Mouse (Mus musculus): ENCODE measurements at regions not wholly inside any gene's neighbourhood (a gene's known extent, or its start where the extent isn't known, plus 50 kb on each side); places are given as distances from the start of the nearest gene placed in this dataset.
"Not testable (repeated sequence)": the region's sequence is repeated elsewhere in the genome, so short reads cannot be mapped to it uniquely, and the experiment has no call there.

DNA sequence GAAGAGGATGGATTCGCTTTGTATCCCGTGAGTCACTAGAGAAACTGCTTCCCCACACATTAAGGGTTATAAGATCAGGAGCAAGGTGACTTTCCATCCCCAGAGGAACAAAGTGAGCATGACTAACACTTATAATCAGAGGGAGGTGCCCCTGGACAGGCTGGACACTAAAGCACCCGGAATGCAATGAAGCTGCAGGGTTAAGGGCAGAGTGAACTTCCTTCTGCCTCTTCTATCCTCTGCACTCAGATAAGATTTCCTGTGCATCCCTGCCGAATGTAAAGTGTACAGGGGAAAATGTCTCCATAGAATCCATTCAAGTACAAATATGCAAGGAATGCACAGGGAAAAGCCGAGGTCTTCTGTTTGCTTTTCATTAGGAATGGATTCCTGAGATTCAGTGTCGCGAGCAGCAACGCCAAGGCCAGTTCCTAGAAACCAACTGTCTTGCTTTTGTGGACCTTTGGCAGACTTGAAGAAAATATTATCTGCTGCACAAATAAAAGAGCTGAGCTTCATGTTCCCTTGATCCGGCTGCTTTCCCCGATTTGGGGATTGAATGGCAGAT, 58.5 kb upstream of the Fbxl7 start:
- peak in 1 of 2 experiments; percentile 20 for DNase-seq

DNA sequence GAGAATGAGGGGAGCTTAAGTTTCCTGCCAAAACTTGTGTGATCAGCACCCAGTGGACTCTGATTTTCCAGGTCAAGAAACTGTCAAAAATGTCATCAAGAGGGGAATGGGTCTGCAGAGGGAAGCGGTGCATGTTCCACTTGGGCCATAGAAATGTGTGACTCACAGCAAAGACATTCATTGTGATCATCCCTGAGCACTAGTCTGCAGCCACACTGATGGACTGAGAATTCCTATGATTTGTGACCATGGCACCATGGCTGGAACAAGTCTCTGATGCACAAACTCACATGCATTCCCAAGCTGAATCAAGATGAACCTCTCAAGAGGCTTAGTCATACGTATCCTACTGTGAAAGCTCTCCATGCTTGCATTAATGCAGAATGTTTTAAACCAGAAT, 63.6 kb upstream of the Fbxl7 start:
- DNase-seq: no peak

DNA sequence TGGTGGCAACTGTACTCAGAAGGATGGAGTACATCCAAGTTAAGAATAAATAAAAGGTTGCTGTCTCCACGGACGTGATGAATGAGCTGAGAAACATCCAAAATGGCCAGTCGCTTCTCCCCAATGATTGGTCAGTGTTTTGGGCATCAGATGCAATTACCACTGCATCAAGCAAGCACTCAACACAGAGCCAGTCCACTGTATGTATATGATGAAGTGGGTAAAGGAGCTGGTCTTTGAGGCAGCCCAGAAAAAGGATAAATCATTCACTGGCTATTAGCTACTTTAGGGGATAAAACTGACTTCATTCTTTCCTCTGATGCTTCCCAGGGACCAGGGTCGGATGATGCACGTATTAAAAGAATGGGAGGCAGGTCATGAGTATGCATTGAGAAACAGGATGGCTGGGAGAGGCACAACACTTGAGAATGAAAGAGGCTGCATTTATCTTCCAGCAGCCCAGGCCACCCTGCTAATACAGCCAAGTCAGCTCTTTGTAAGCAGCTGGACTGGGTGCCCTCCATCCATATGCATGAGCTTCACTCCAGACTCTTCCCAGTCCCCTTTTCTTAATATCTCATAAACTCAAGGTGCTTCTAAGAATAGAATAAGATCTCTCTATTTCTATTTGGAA, 73.1 kb upstream of the Fbxl7 start:
- DNase-seq: no peak

DNA sequence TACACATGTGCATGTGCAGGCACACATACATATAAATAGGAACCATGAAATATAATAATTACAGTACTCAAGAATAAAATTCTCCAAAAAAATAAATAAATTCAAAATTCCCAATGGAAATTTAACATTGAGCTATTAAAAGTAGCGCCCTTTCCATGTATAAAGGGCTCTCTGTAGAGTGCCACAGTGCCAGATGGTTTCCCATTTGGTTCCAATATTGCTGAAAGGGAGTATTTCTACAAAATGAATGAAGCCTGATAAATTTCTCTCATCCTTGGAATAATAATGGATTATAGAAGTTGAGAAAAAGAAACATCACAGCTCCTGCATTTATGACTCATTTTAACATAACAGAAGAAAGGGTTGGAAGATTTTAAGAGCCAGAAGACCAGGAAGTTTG, 75.4 kb upstream of the Fbxl7 start:
- no peak for DNase-seq

DNA sequence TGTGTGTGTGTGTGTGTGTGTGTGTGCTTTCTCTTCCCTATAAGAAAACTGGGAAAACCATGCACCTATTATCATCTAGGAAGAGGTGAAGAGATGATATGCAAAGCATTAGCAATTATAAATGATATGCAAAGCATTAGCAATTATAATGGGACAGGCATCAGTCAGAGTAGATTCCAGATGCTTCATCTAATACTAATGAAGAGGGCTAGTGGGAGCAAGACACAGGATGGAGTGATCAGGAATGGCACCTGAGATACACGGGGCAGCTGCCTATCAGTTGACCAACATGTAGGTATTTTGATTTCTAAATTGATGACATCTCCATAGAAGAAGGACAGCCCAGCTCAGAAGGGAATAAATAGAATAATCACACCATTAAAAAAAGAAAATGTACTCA, 97.7 kb upstream of the Fbxl7 start:
- no peak for DNase-seq

DNA sequence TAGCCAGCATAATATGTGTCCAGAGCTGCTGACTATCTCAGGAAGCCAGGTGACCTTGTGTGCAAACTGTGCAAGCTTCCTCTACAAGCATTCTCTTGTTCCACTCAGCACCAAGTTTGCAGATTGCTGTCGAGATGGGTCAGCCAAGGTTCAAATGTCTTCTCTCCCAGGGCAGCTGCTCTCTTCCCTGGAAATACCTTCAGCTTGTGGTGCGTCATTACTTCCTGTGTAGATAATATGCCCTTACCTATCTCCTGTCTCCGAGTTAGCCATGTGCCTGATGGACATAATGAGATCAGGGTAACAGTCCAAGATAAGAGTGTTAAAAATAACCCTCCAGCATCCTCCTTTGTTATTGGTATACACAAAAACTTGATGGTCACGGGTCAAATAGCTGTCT, 113.7 kb upstream of the Fbxl7 start:
- peak in 1 of 2 experiments; percentile 3 for DNase-seq

DNA sequence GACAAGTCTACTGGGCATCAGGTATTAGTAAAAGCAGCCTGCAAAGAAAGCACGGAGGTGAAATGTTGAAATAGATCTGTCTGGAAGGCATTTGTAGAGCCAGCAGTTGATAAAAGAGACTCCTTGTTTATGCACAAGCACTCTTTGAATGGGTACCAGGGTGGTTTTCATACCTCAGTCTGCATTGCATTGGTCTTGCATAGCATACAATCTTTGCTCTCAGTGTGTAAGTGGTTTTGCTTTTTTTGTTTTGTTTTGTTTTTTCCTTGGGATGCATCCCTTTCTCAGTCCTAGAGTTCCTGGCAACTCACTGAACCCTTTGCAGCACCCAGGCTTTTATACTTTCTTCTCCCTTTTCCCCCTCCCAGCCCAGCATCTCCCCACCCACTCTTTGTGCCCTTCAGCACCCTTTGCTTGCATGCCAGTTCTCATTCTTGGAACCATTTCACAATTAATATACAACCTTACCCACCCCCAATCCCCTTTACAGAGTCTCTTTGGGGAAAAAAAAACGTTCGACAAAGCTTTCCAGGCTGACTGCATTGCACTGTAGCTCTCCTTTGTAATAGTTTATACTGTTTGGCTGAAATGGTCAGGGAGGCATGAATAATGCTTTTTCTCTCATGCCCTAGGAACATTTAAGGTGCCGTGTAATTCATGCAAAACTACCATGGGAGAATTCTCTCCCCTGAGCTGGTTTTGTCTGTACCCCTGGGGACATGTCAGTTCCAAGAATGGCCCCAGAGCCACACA, 118.7 kb upstream of the Fbxl7 start:
- no peak for DNase-seq

DNA sequence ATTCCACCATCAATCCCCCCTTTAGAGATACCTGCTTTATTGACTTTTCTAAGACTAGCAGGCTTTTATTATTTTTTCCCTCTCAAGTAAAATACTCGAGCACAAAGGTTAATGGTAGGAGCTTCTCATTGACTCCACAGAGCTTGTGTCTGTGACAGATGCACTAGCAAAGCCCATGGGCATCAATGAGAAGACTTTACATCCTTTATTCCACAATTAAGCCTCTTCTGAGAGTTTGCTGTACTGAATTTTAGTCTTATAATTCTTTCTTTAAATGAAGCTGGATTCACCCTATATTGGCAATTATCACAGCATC, 119.2 kb upstream of the Fbxl7 start:
- no peak for DNase-seq

DNA sequence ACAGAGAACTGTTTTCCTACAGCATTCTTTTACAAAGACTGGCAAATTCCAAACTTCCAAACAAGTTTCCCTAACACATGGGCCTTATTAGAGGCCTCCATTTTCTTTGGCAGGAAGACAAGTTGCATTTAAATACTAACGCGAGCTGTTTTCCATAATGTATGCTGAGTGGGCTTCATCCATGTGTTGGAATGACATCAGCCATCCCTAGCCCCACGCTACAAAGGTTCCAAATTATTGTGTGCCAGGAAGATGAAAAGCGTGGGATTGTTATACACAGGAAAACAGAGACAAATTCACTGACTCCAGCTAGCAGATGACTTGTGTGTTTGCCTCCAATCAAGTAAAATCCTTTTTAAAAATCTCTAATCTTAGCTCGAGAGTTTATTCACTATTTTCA, 125.1 kb upstream of the Fbxl7 start:
- DNase-seq: no peak

DNA sequence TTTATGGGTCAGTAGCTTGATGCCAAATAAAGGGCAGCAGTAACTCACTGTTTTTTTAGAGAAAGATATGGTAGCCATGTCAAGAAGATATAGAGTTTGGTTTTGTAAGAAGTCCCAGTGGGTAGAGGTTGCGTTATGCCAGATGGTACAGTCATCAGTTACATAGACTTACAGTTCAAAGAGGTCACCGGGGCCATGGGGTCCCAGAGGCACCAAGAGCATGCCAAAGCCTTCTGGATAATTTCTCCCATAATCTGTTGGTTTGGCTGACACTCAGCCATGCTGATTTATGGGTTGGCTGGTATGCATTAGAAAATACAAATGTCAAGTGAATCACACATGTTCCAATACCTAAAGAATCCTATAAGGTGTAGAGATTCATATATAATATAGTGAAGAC, 137.9 kb upstream of the Fbxl7 start:
- DNase-seq: no peak

DNA sequence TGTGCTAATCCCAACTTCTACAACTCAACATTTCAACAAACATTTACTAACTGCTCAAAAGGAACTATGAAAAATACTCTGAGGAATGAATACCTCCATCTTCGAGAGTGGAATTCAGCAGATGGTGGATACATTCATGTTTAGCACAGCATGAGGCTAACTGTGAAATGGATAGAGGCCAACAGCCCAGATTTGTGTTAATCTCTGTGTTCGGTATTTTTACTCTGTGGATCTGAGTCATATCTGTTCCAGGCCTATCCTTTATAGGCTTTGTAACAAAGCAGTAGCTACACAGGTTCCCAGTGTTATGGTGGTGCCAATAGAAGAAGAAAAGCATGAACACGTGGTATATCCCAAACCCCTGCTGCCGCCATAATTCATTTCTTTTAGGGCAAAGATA, 148.4 kb upstream of the Fbxl7 start:
- no peak for DNase-seq

DNA sequence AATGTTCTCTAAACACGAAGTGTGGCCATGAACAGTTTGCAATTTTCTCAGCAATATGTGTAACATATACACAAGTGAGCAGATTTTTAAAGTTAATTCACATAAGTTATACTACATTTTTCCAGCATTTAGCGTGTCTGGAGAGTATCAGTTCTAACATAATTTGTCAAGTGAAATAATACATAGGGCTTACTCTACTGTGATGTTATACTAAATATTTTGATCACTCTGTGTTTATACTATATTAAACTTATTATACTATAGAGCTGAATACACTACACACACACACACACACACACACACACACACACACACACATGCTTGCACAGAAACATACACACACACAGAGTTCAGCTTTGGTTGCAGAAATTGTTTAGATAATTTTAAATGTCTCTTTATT, 155.3 kb upstream of the Fbxl7 start:
- no peak for DNase-seq

DNA sequence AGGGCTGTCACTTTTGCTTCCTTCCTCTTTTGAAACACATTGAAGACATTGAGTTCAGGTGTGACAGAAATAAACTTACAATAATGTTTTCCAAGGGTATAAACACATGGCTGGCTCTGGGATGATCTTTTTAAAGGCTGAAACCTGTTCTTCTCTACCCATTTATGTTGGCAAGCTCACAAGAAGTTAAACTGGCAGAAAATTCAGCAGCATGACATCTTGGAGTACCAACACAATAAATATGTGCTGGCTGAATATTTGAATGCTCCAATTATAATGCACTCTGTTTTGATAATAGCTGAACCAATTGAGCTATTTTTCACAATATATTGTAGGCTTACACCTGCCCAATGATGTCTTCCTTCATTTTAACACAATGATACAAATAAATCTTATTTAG, 168.1 kb upstream of the Fbxl7 start:
- no peak for DNase-seq

DNA sequence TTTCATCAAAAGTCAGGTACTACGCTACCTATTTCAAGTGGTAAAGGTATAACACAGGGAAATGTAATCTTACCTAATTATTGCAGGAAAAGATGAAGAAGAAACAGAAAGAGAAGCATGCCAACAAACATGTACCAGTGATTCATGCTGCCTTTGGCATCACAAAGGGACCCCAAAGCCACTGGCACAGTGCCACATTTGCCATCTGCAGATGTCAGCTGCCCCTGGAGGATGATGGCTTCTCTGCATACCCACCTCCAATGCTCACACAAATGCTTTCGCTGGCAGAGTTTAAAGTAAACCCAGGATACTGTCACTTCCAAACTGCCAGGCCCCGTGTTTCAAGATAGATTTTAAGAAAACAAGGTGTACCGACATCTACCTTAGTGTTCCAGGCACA, 168.6 kb upstream of the Fbxl7 start:
- DNase-seq: peak in 1 of 2 experiments; percentile 2

DNA sequence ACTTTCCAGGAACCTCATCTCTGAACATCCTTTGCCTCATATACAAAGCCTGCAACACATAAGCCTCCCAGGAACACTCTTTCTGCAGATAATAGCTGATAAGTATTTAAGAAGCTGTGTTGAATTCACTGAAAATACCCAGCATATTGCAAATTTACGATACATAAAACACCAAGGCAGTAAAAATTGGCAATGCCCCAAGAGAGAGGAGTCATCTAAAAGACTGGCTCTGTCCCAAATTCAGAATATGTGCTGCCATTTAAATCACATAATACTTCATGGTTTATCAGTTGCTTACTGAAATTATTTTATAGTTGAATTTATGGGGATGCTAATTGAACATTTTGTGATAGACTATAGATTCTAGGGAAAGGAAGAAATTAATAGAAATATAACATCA, 172.3 kb upstream of the Fbxl7 start:
- no peak for DNase-seq

DNA sequence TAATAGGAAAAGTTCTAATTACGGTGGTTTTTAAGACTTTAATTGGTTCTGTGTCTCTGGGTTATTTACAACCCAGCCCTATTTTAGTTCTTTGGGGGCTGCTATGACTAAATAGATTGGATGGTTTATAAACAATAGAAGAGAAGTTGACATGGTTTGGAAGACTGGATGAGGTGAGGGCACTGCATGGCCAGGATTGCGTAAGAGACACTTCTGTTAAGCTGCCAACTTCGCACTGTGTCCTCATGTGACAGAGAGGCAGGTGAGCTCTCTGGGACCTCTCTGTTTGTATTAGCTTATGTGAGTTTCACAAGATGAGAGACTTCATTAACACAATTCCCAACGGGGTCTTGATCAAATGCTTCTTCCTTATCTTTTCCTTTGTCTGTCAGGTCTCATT, 182.5 kb upstream of the Fbxl7 start:
- no peak for DNase-seq

DNA sequence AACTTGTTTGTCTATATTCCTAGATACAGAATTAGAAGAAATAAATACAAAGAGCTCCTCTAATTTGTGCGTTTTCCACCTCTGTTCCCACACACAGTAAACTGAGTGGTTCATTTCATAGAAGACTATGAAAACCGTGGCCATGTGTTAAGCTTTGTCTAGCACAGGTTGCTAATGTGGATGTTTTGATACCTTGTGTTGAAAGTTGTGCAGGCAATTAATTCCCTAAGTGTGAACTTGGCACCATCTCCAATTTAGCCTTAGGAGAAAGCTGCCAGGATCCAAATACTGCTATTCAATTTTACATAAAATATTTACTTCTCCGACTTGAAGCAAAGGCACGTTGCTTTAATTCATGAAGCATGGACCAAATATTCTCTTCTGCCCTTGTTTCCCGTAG, 187.4 kb upstream of the Fbxl7 start:
- no peak for DNase-seq

DNA sequence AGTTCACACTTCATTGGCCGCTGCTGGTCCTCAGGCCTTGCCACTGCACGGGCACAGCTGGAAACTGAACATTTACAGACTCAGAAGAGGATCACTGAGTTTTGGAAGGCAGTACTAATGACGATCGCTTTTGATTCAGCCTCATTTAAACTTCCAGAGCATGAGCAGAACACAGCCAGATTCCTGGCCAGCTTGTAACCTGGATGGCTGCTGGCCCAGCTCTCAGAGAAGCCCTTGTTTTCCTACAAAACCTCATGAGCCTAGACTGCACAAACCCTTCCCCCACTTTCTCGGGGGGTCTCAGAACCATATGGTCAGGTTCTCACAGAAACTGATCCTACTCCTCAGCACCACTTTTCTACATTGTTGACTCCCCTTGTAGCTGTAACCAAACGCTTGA, 188.2 kb upstream of the Fbxl7 start:
- no peak for DNase-seq

DNA sequence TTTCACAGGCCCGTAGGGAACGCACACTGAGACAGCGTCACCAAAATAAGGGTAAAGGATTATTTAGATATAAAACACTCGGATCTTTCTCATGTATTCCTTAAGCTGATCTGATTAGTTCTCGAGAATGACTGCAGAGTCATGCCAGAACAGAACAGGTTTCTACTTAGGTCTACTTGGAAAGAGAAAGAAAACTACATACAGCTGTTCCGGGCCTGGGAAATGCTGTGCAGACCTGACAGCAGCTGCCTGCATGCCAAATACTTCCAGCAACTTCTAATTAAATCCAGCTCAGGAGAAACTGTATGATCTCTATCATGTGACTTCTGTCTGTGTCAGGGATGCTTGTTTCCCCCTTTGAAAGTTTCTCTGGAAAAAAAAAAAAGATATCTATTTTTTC, 193.8 kb upstream of the Fbxl7 start:
- DNase-seq: no peak

DNA sequence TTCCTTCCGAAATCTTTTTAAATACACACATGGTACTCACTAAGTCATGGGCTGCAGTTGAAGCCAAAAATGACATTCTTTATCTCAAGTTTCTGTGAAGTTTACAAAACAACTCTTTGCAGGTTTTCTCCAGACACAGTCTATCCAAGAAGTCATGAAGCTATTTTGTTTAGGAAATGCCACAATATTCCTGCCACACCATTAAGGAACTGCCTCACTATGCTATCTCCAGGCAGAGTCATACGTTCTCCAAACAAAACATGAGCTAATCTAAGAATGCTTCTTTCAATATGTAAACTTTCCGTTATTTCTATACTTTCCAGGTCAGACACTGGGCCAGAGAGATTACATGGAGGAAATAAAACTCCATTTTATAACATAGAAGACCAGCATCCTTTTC, 198.7 kb upstream of the Fbxl7 start:
- DNase-seq: no peak

DNA sequence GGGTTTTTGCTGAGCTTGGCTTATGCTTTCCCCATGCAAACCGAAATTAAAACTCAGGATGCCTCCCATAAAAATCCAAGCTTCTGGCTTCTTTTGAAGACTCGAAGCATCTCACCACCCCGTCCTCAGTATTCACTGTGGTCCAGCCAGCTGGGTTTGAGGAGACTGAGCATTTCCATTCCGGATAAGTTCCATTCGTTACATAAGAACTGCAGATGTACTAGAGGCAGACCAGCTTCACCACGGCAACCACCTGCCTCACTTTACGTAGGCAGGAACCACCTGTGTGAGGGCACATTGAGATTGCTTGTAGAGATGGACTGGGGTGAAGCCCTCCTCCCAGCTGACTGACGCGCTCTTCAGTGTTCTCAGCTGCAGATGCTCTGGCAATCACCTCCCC, 199.9 kb upstream of the Fbxl7 start:
- no peak for DNase-seq

DNA sequence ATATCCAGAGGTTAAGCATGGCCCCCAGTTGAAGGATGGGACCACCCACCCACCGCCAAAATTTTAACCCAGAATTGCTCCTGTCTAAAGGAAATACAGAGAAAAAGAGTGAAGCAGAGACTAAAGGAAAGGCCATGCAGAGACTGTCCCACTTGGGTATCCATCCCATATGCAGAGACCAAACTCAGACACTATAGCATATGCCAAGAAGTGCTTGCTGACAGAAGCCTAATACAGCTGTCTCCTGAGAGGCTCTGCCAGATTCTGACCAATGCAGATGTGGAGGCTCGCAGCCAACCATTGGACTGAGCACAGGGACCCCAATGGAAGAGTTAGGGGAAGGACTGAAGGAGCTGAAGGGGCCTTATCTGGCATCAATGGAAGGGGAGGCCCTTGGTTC, 206.2 kb upstream of the Fbxl7 start:
- DNase-seq: not testable (repeated sequence)

DNA sequence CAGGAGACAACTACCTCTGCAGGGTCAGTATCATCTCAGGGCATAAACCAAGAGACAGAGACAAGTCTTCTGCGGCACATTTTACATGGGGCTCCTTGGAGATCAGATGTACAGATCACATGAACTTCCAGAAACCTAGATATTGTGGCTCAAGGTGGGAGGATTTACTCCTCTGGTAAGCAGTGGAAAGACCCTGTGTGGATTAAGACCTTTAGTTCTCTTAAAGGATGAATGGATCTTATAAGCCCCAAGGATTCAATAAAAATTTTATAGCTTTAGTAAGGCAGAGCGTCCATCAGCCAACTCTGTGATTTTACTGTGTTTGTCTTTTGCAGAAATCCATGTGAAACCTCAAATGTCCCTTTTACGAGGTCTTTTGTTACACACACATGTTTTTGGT, 213.8 kb upstream of the Fbxl7 start:
- no peak for DNase-seq

DNA sequence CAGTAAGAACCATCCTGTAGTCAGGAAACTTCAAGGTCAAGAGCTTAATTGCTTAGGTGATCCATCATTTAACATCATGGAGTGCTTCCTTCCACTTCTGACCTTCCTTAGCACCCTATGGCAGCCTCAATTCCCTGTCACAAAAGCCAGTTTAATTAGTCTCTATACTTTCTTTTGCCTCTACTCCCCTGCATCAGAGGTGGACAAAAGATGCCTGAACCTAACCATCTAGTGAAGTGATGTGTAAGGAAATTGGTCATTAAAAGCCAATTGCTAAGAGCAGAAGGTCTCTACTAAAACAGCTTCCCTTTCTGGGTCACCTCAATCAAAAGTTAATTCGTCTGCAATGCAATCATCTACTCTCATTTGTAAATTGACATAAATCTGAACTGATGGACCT, 234.3 kb upstream of the Fbxl7 start:
- DNase-seq: no peak

DNA sequence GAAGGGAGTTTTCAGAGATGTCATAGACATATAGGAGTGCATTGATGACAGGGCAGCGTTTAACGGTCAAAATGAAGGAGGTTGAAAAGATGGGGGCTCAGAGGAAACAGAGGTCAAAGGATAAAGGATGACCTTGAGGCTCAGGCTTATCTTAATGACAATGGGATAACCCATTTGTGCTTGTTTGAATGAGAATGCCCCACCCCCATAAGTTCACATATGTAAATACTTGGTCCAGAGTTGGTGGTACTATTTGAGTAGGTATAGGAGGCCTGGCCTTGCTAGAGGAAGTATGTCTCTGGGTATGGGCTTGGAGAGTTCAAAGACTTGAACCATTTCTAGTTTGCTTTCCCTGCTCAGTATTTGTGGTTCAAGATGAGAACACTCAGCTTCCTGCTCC, 237.4 kb upstream of the Fbxl7 start:
- DNase-seq: no peak
